Mouse (Mus musculus): Measurements from ENCODE around the gene Slc45a3. TPM values are rescaled to one million over a fixed set of nuclear protein-coding genes. Genes with fewer than 3 reads are reported as not detected.

Slc45a3 gene
- 36.9 and 48.1 TPM in 2 replicates for total RNA-seq (2014; fragmentation: Nextera tagmentation)
- 51.4 and 56.6 TPM in 2 replicates for total RNA-seq (2017)
- 12.3 and 14.4 TPM in 2 replicates for polyA plus RNA-seq (2012)

GRCm38 (mm10) chr1:131962606-131963084 is at the start of gene Slc45a3:
Gene Slc45a3, plus strand, starts transcription at chr1:131962967.
- no peak for TF ChIP-seq GATA2 (IDR thresholded peaks at IDR 0.05; ENCODE audit: borderline replicate concordance, low read depth, low read length)
- H3K9me3 ChIP-seq (replicated peaks): 0 out of 2 replicates have a peak, but pooled peaks cover 4% of the 10 kb centered on the region
- peaks cover 11% of the 10 kb centered on the region for H3K36me3 ChIP-seq (replicated peaks)
- H3K4me3 ChIP-seq (ENCODE audit: low read depth, low read length): peak within 1 kb of the TSS; percentile 75
- peaks cover 67% of the 10 kb centered on the region for H3K4me1 ChIP-seq (ENCODE audit: insufficient read depth, low read depth, low read length)
- ATAC-seq (ENCODE audit: extremely low read depth, insufficient number of reproducible peaks, low FRiP score, poor library complexity, severe bottlenecking): peak; percentile 9; the same call in 1 of the 2 replicates
- H3K27me3 ChIP-seq (ENCODE audit: insufficient read depth, low read length): peaks cover 75% of the 10 kb centered on the region
- peak; percentile 63 for DNase-seq (ENCODE audit: low spot score)

GRCm38 (mm10) chr1:131917634-131918033 is 45.1 kb upstream of the Slc45a3 start:
- H3K4me1 ChIP-seq (ENCODE audit: insufficient read depth, low read depth, low read length): peaks cover 37% of the 10 kb centered on the region
- no peaks in the 10 kb centered on the region for H3K27me3 ChIP-seq (ENCODE audit: insufficient read depth, low read length)
- no peak overlapping the region for H3K4me3 ChIP-seq (ENCODE audit: low read depth, low read length)
- DNase-seq (ENCODE audit: low spot score): no peak
- H3K9me3 ChIP-seq (replicated peaks): no peaks in the 10 kb centered on the region
- H3K36me3 ChIP-seq (replicated peaks): peaks cover 87% of the 10 kb centered on the region
- no peak for ATAC-seq (ENCODE audit: extremely low read depth, insufficient number of reproducible peaks, low FRiP score, poor library complexity, severe bottlenecking)
- no peak for TF ChIP-seq TAL1 (conservative IDR thresholded peaks at IDR 0.05; ENCODE audit: low read depth, low read length)
- TF ChIP-seq GATA2 (IDR thresholded peaks at IDR 0.05; ENCODE audit: borderline replicate concordance, low read depth, low read length): no peak
- no peak for TF ChIP-seq GATA1 (IDR thresholded peaks at IDR 0.05; ENCODE audit: borderline replicate concordance, low read length)
- TF ChIP-seq POLR2AphosphoS5 (IDR thresholded peaks at IDR 0.05; ENCODE audit: insufficient replicate concordance, low read depth, low read length): no peak

- TF ChIP-seq GATA2 (IDR thresholded peaks at IDR 0.05; ENCODE audit: borderline replicate concordance, low read depth, low read length): no peak
- TF ChIP-seq CTCF (IDR thresholded peaks at IDR 0.05; ENCODE audit: low read depth, low read length): no peak
- no peak for TF ChIP-seq TAL1 (conservative IDR thresholded peaks at IDR 0.05; ENCODE audit: low read depth, low read length)
- no peak for TF ChIP-seq GATA1 (IDR thresholded peaks at IDR 0.05; ENCODE audit: borderline replicate concordance, low read length)
- TF ChIP-seq POLR2AphosphoS5 (IDR thresholded peaks at IDR 0.05; ENCODE audit: insufficient replicate concordance, low read depth, low read length): no peak
- Histone ChIP-seq H3K4me3 (ENCODE audit: low read depth, low read length) (no peak overlapping the region), H3K27me3 (ENCODE audit: insufficient read depth, low read length) (no peaks in the 10 kb centered on the region), H3K9me3 (replicated peaks) (no peaks in the 10 kb centered on the region), H3K36me3 (replicated peaks) (peaks cover 91% of the 10 kb centered on the region), H3K4me1 (ENCODE audit: insufficient read depth, low read depth, low read length) (peaks cover 28% of the 10 kb centered on the region)
- DNase-seq (ENCODE audit: low spot score) (no peak), ATAC-seq (ENCODE audit: extremely low read depth, insufficient number of reproducible peaks, low FRiP score, poor library complexity, severe bottlenecking) (no peak)
Measured at GRCm38 (mm10) chr1:131919052-131919451, 43.7 kb upstream of the Slc45a3 start.

GRCm38 (mm10) chr1:131922100-131922499 is 40.7 kb upstream of the Slc45a3 start:
- no peaks in the 10 kb centered on the region for H3K9me3 ChIP-seq (replicated peaks)
- DNase-seq (ENCODE audit: low spot score) (no peak), ATAC-seq (ENCODE audit: extremely low read depth, insufficient number of reproducible peaks, low FRiP score, poor library complexity, severe bottlenecking) (no peak)
- H3K27me3 ChIP-seq (ENCODE audit: insufficient read depth, low read length): no peaks in the 10 kb centered on the region
- peaks cover 94% of the 10 kb centered on the region for H3K36me3 ChIP-seq (replicated peaks)
- TF ChIP-seq TAL1 (conservative IDR thresholded peaks at IDR 0.05; ENCODE audit: low read depth, low read length) (no peak), GATA2 (IDR thresholded peaks at IDR 0.05; ENCODE audit: borderline replicate concordance, low read depth, low read length) (no peak), POLR2AphosphoS5 (IDR thresholded peaks at IDR 0.05; ENCODE audit: insufficient replicate concordance, low read depth, low read length) (no peak), CTCF (IDR thresholded peaks at IDR 0.05; ENCODE audit: low read depth, low read length) (no peak), GATA1 (IDR thresholded peaks at IDR 0.05; ENCODE audit: borderline replicate concordance, low read length) (no peak)
- H3K4me1 ChIP-seq (ENCODE audit: insufficient read depth, low read depth, low read length): peaks cover 11% of the 10 kb centered on the region; the same call in 1 of the 2 replicates
- no peak overlapping the region for H3K4me3 ChIP-seq (ENCODE audit: low read depth, low read length)

GRCm38 (mm10) chr1:131933471-131933870 is 29.3 kb upstream of the Slc45a3 start:
- Histone ChIP-seq H3K4me3 (ENCODE audit: low read depth, low read length) (no peak overlapping the region), H3K4me1 (ENCODE audit: insufficient read depth, low read depth, low read length) (peaks cover 18% of the 10 kb centered on the region), H3K36me3 (replicated peaks) (peaks cover 93% of the 10 kb centered on the region), H3K27me3 (ENCODE audit: insufficient read depth, low read length) (no peaks in the 10 kb centered on the region), H3K9me3 (replicated peaks) (no peaks in the 10 kb centered on the region)
- ATAC-seq (ENCODE audit: extremely low read depth, insufficient number of reproducible peaks, low FRiP score, poor library complexity, severe bottlenecking): no peak
- no peak for DNase-seq (ENCODE audit: low spot score)
- TF ChIP-seq GATA1 (IDR thresholded peaks at IDR 0.05; ENCODE audit: borderline replicate concordance, low read length) (no peak), TAL1 (conservative IDR thresholded peaks at IDR 0.05; ENCODE audit: low read depth, low read length) (no peak), POLR2AphosphoS5 (IDR thresholded peaks at IDR 0.05; ENCODE audit: insufficient replicate concordance, low read depth, low read length) (no peak), CTCF (IDR thresholded peaks at IDR 0.05; ENCODE audit: low read depth, low read length) (no peak), GATA2 (IDR thresholded peaks at IDR 0.05; ENCODE audit: borderline replicate concordance, low read depth, low read length) (no peak)

- H3K9me3 ChIP-seq (replicated peaks): no peaks in the 10 kb centered on the region
- H3K4me1 ChIP-seq (ENCODE audit: insufficient read depth, low read depth, low read length): peaks cover 46% of the 10 kb centered on the region
- no peaks in the 10 kb centered on the region for H3K27me3 ChIP-seq (ENCODE audit: insufficient read depth, low read length)
- no peak overlapping the region for H3K4me3 ChIP-seq (ENCODE audit: low read depth, low read length)
- DNase-seq (ENCODE audit: low spot score): no peak
- peak; percentile 12; the same call in 1 of the 2 replicates for ATAC-seq (ENCODE audit: extremely low read depth, insufficient number of reproducible peaks, low FRiP score, poor library complexity, severe bottlenecking)
- H3K36me3 ChIP-seq (replicated peaks): peaks cover 73% of the 10 kb centered on the region
- no peak for TF ChIP-seq GATA2 (IDR thresholded peaks at IDR 0.05; ENCODE audit: borderline replicate concordance, low read depth, low read length)
- TF ChIP-seq CTCF (IDR thresholded peaks at IDR 0.05; ENCODE audit: low read depth, low read length): peak; percentile 94
Measured at GRCm38 (mm10) chr1:131937659-131938305, 25.0 kb upstream of the Slc45a3 start.

All from G1E (cell line).